16 mouse cellular contexts compared by ENCODE assay signal in the genomic region with DNA sequence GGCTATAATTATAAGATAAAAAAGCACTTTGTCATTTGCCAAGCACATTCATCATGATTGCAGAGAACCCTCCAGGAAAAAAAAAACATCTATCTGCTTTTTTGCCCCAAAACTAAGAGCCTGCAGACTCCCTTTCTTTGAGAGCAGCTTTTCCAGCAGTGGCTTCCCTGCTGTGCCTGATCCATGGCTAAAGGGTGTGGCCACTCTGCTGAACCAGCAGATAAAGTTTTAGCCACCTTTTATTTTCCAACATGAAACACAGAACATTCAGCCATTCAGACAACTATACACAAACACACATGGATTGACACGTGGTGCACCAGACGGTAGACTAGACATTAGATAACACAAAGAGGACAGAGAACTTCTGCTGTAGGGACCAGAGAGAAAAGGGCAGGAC.
"Had no signal": no experiment of that assay in that cellular context is flagged by ENCODE, and none has a peak within 500 bp of the region (broad histone marks: within the 10 kb centered on the region; RNA-seq: fewer than 3 reads in every experiment).

No protein-coding gene starts in this region.

- H3K36me3 ChIP-seq: limb, embryonic 12.5 days; limb, embryonic 15.5 days; lung, embryonic 15.5 days had no signal

- ATAC-seq: liver, postnatal 0 days had no signal

- H3K27ac ChIP-seq: layer of hippocampus, adult 2 months; limb, embryonic 12.5 days; limb, embryonic 15.5 days; liver, embryonic 14.5 days; lung, embryonic 15.5 days had no signal

- H3K9me3 ChIP-seq: limb, embryonic 15.5 days had no signal

- DNase-seq: kidney, adult 18-20 months; kidney, postnatal 14 days; layer of hippocampus, adult 9-11 months; left cerebral cortex, postnatal 4 days; liver, postnatal 0 days; lung, postnatal 10 days; lung, postnatal 4 days; midbrain, embryonic 14.5 days; thymus, postnatal 25 days had no signal

- H3K9ac ChIP-seq: limb, embryonic 12.5 days; limb, embryonic 15.5 days; liver, embryonic 14.5 days; liver, postnatal 0 days; lung, embryonic 15.5 days had no signal

- H3K4me3 ChIP-seq: limb, embryonic 12.5 days; limb, embryonic 15.5 days; lung, embryonic 15.5 days had no signal

- H3K27me3 ChIP-seq: limb, embryonic 12.5 days; limb, embryonic 15.5 days; lung, embryonic 15.5 days had no signal

- H3K4me1 ChIP-seq: limb, embryonic 12.5 days; lung, embryonic 15.5 days had no signal

- H3K4me2 ChIP-seq: limb, embryonic 12.5 days; limb, embryonic 15.5 days; liver, embryonic 11.5 days; lung, embryonic 15.5 days; midbrain, embryonic 11.5 days had no signal
